Comparison of ENCODE assay signal across 12 mouse cellular contexts in the genomic region with DNA sequence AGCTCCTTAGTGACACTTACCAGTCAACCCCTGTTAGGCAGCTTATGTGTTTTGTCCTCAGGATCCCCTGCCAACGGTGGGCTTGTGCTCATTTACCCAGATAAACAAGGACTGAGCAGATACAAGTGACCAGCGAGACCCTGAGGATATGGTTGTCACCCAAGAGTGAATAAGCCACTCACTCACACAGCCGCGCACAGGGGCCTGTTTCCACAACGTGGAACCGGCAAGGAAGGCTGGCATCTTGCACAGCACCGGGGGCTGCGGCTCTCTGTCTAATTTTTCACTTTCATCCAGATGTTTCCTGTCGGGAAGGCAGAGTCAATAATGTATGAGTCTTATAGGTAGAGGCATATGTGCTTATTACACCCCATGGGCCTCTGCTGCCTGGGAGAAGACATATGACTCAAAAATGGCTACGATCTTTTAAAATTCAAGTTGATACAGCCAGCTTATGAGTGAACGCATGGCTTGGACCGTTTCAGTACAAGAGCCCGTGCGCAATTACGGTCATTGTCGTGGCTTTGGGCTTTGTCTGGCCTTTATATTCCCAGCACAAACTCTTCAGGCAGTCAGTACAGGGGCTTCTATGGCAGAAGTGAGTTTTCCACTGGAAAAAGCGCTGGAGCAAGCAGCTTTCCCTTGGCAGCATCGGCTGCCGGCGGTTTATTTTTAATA.
DNase-seq lines count a peak whose midpoint lies in the region; ATAC-seq and TF ChIP-seq lines count a peak whose summit lies in the region.
"Had no signal": no experiment of that assay in that cellular context is flagged by ENCODE, and none has a peak within 500 bp of the region (broad histone marks: within the 10 kb centered on the region; RNA-seq: fewer than 3 reads in every experiment).

No protein-coding gene starts in this region.

- H3K9me3 ChIP-seq in hindbrain, embryonic 13.5 days = no peaks in the 10 kb centered on the region
- no peaks in the 10 kb centered on the region for H3K9me3 ChIP-seq in hindbrain, embryonic 10.5 days
- no peaks in the 10 kb centered on the region for H3K9me3 ChIP-seq in hindbrain, embryonic 15.5 days
- H3K9me3 ChIP-seq in midbrain, embryonic 16.5 days (replicated peaks; ENCODE audit: control insufficient read depth, low read length, poor library complexity, severe bottlenecking) = no peaks in the 10 kb centered on the region

- TF ChIP-seq CTCF in brain, embryonic 14.5 days (IDR thresholded peaks at IDR 0.05; ENCODE audit: borderline replicate concordance, extremely low read depth, insufficient read depth, insufficient read length) = no peak

- peak; percentile 62; the same call in 1 of the 2 replicates for ATAC-seq in hindbrain, embryonic 13.5 days (ENCODE audit: low FRiP score)
- peak; percentile 50 for ATAC-seq in hindbrain, embryonic 15.5 days (ENCODE audit: low FRiP score, low read depth)
- peak; percentile 70 for ATAC-seq in midbrain, embryonic 16.5 days

- no peak overlapping the region for H3K9ac ChIP-seq in hindbrain, embryonic 13.5 days
- no peak overlapping the region for H3K9ac ChIP-seq in hindbrain, embryonic 15.5 days
- H3K9ac ChIP-seq in midbrain, embryonic 16.5 days (ENCODE audit: low read depth, low read length) = no peak overlapping the region

- DNase-seq in hindbrain, embryonic 10.5 days (ENCODE audit: low spot score) = no peak
- peak; percentile 61 for DNase-seq in brain, embryonic 14.5 days (ENCODE audit: low read depth)
- no peak for DNase-seq in left cerebral cortex, adult 18-20 months (ENCODE audit: low spot score in 2 of 2)
- DNase-seq in B cell, adult 2 months = no peak
- DNase-seq: adrenal gland, postnatal 10 days; cerebellum, adult 9-11 months; kidney, adult 11 months; liver; lung, adult 2 months had no signal

- no peak for TF ChIP-seq POLR2A in brain, embryonic 14.5 days (IDR thresholded peaks at IDR 0.05; ENCODE audit: borderline replicate concordance, extremely low read depth, insufficient read depth, insufficient read length, poor library complexity, severe bottlenecking)

- peak overlapping the region; percentile 13; the same call in 1 of the 2 replicates for H3K4me2 ChIP-seq in hindbrain, embryonic 13.5 days
- peak overlapping the region; percentile 11; the same call in 1 of the 2 replicates for H3K4me2 ChIP-seq in hindbrain, embryonic 15.5 days
- H3K4me2 ChIP-seq in midbrain, embryonic 16.5 days (ENCODE audit: low read length) = peak overlapping the region; percentile 8; the same call in 1 of the 2 replicates

- 64% methylated on average over 20 of the region's 20 CpGs for WGBS in hindbrain, embryonic 13.5 days
- 87% methylated on average over 20 of the region's 20 CpGs for WGBS in hindbrain, embryonic 10.5 days
- WGBS in hindbrain, embryonic 15.5 days = 52% methylated on average over 20 of the region's 20 CpGs
- WGBS in midbrain, embryonic 16.5 days = 48% methylated on average over 20 of the region's 20 CpGs

- H3K4me1 ChIP-seq in hindbrain, embryonic 13.5 days (replicated peaks) = peaks cover 29% of the 10 kb centered on the region
- peaks cover 19% of the 10 kb centered on the region; the same call in 1 of the 2 replicates for H3K4me1 ChIP-seq in hindbrain, embryonic 10.5 days (replicated peaks)
- H3K4me1 ChIP-seq in hindbrain, embryonic 15.5 days (replicated peaks) = peaks cover 25% of the 10 kb centered on the region
- H3K4me1 ChIP-seq in midbrain, embryonic 16.5 days (ENCODE audit: control insufficient read depth, insufficient read depth, low read length) = peaks cover 27% of the 10 kb centered on the region

- H3K27me3 ChIP-seq in hindbrain, embryonic 13.5 days = no peaks in the 10 kb centered on the region
- no peaks in the 10 kb centered on the region for H3K27me3 ChIP-seq in hindbrain, embryonic 10.5 days (ENCODE audit: insufficient read depth, poor library complexity, severe bottlenecking)
- H3K27me3 ChIP-seq in hindbrain, embryonic 15.5 days = no peaks in the 10 kb centered on the region
- H3K27me3 ChIP-seq in midbrain, embryonic 16.5 days (ENCODE audit: control insufficient read depth, insufficient read depth, low read depth, low read length) = no peaks in the 10 kb centered on the region

- no peak overlapping the region for H3K4me3 ChIP-seq in hindbrain, embryonic 13.5 days
- H3K4me3 ChIP-seq in hindbrain, embryonic 10.5 days = no peak overlapping the region
- no peak overlapping the region for H3K4me3 ChIP-seq in hindbrain, embryonic 15.5 days
- no peak overlapping the region for H3K4me3 ChIP-seq in midbrain, embryonic 16.5 days (ENCODE audit: low read depth, low read length)

- no peaks in the 10 kb centered on the region for H3K36me3 ChIP-seq in hindbrain, embryonic 13.5 days
- no peaks in the 10 kb centered on the region for H3K36me3 ChIP-seq in hindbrain, embryonic 10.5 days
- H3K36me3 ChIP-seq in hindbrain, embryonic 15.5 days = no peaks in the 10 kb centered on the region
- no peaks in the 10 kb centered on the region for H3K36me3 ChIP-seq in midbrain, embryonic 16.5 days (ENCODE audit: control insufficient read depth, insufficient read depth, low read length)

- H3K27ac ChIP-seq in hindbrain, embryonic 13.5 days = peak overlapping the region; percentile 80
- H3K27ac ChIP-seq in hindbrain, embryonic 10.5 days = no peak overlapping the region
- H3K27ac ChIP-seq in hindbrain, embryonic 15.5 days (replicated peaks) = peak overlapping the region; percentile 76
- H3K27ac ChIP-seq in midbrain, embryonic 16.5 days (ENCODE audit: low read length) = peak overlapping the region; percentile 70
